ENCODE assay signal across 8 mouse cellular contexts in the genomic region with DNA sequence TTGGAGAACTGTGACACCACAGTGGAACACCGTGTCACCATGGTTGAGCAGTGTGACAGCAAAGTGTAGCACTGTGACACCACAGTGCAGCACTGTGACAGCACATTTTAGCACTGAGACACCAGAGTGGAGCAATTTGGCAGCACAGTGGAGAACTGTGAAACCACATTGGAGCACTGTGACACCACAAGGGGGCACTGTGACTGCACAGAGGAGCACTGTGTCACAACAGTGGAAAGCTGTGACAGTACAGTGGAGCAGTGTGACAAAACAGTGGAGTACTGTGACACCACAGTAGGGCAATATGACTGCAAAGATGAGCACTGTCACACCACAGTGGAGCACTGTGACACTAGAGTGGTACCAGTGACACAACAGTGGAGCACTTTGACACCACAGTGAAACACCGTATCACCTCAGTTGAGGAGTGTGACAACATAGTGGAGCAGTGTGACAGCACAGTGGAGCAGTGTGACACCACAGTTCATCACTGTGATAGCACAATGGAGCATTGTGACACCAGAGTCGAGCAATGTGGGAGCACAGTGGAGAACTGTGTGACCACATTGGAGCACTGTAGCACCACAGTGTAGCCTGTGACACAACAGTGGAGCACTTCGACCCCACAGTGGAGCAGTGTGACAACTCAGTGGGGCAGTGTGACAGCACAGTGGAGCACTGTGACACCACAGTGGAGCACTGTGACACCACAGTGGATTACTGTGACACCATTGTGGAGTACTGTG.
DNase-seq lines count a peak whose midpoint lies in the region; ATAC-seq and TF ChIP-seq lines count a peak whose summit lies in the region.

No protein-coding gene starts in this region.

- H3K9me3 ChIP-seq in liver, embryonic 11.5 days (ENCODE audit: control insufficient read depth, low read length), result peaks cover 67% of the 10 kb centered on the region

- no peak for TF ChIP-seq POLR2A in kidney, adult 2 months (IDR thresholded peaks at IDR 0.05; ENCODE audit: low read depth, low read length)
- TF ChIP-seq POLR2A in spleen, adult 2 months (IDR thresholded peaks at IDR 0.05; ENCODE audit: low read depth, low read length), result no peak

- TF ChIP-seq CTCF in kidney, adult 2 months (conservative IDR thresholded peaks at IDR 0.05; ENCODE audit: insufficient read depth, insufficient read length, low read depth, low read length), result peak; percentile 80
- TF ChIP-seq CTCF in spleen, adult 2 months (IDR thresholded peaks at IDR 0.05; ENCODE audit: extremely low read depth, insufficient read depth, insufficient read length, insufficient replicate concordance), result peak; percentile 4; the same call in 1 of the 2 replicates

- no peak overlapping the region for H3K27ac ChIP-seq in kidney, adult 2 months (ENCODE audit: insufficient read depth, low read depth, low read length)
- no peak overlapping the region for H3K27ac ChIP-seq in liver, embryonic 11.5 days (ENCODE audit: low read depth, low read length)
- no peak overlapping the region for H3K27ac ChIP-seq in spleen, adult 2 months (ENCODE audit: insufficient read depth, low read length)

- no peak overlapping the region for H3K4me2 ChIP-seq in liver, embryonic 11.5 days

- no peak overlapping the region for H3K9ac ChIP-seq in liver, embryonic 11.5 days (ENCODE audit: low read depth, low read length)

- H3K27me3 ChIP-seq in kidney, adult 2 months (replicated peaks; ENCODE audit: control insufficient read depth, insufficient read depth, low read length), result no peaks in the 10 kb centered on the region
- H3K27me3 ChIP-seq in liver, embryonic 11.5 days (replicated peaks; ENCODE audit: control insufficient read depth, insufficient read depth, low read length), result no peaks in the 10 kb centered on the region
- no peaks in the 10 kb centered on the region for H3K27me3 ChIP-seq in spleen, adult 2 months (ENCODE audit: control insufficient read depth, insufficient read depth, low read length)

- no peaks in the 10 kb centered on the region for H3K4me1 ChIP-seq in kidney, adult 2 months (ENCODE audit: control insufficient read depth, insufficient read depth, low read length)
- no peaks in the 10 kb centered on the region for H3K4me1 ChIP-seq in liver, embryonic 11.5 days (replicated peaks; ENCODE audit: control insufficient read depth, insufficient read depth, low read length)
- H3K4me1 ChIP-seq in spleen, adult 2 months (ENCODE audit: control insufficient read depth, insufficient read depth, insufficient read length), result no peaks in the 10 kb centered on the region

- peak; percentile 24 for ATAC-seq in granulocyte monocyte progenitor cell, adult 5-6 weeks (replicated peaks; ENCODE audit: poor library complexity, severe bottlenecking)
- peak; percentile 12; the same call in 1 of the 2 replicates for ATAC-seq in liver, embryonic 11.5 days (replicated peaks; ENCODE audit: low FRiP score)

- 81% methylated on average over 4 of the region's 4 CpGs for WGBS in kidney, adult 2 months
- WGBS in liver, embryonic 11.5 days, result 70% methylated on average over 4 of the region's 4 CpGs
- WGBS in spleen, adult 2 months, result 83% methylated on average over 4 of the region's 4 CpGs

- H3K36me3 ChIP-seq in kidney, adult 2 months (ENCODE audit: control insufficient read depth, insufficient read depth, low read length), result no peaks in the 10 kb centered on the region
- no peaks in the 10 kb centered on the region for H3K36me3 ChIP-seq in liver, embryonic 11.5 days (ENCODE audit: control insufficient read depth, insufficient read depth, low read length)
- no peaks in the 10 kb centered on the region for H3K36me3 ChIP-seq in spleen, adult 2 months (ENCODE audit: control insufficient read depth, insufficient read depth, low read length)

- DNase-seq in kidney, adult 2 months, result no peak
- DNase-seq in kidney, postnatal 14 days, result no peak
- DNase-seq in ZHBTc4 (ENCODE audit: low read depth, low spot score), result peak; percentile 47
- no peak for DNase-seq in liver, embryonic 11.5 days (ENCODE audit: low spot score)
- DNase-seq in spleen, adult 2 months (ENCODE audit: low read depth in 1 of 2, low spot score in 2 of 2), result no peak
- DNase-seq in frontal cortex, postnatal 25 days (ENCODE audit: low spot score in 2 of 2), result no peak
- no peak for DNase-seq in cerebellum, adult 11 months

- no peak overlapping the region for H3K4me3 ChIP-seq in kidney, adult 2 months (ENCODE audit: insufficient read depth, low read depth, low read length)
- no peak overlapping the region for H3K4me3 ChIP-seq in liver, embryonic 11.5 days (ENCODE audit: low read depth, low read length)
- no peak overlapping the region for H3K4me3 ChIP-seq in spleen, adult 2 months (ENCODE audit: extremely low read depth, insufficient read depth, insufficient read length)
